Mouse (Mus musculus) gastrocnemius, adult 2 months (tissue): ENCODE measurements around the gene Capn3. TPM values are rescaled to one million over a fixed set of nuclear protein-coding genes. Genes with fewer than 3 reads are reported as not detected.

Experiments used
- DNase-seq: peaks from one replicate; pipeline ENCODE4 v3.0.0; 2022
- H3K27ac ChIP-seq: fragments of 200-600 bp; 2 replicates; pipeline ENCODE4 v1.8.1; 2022; ENCODE audit warnings: mild to moderate bottlenecking
- H3K4me3 ChIP-seq: fragments of 200-600 bp; 2 replicates; pipeline ENCODE4 v1.8.1; 2022; ENCODE audit warnings: mild to moderate bottlenecking, moderate library complexity
- CTCF ChIP-seq: fragments of 200-600 bp; IDR thresholded peaks from 2 replicates; pipeline ENCODE4 v1.8.1; 2022; ENCODE audit warnings: antibody characterized with exemption, mild to moderate bottlenecking, moderate library complexity
- intact Hi-C: fragments of 180-260 bp; cut with DNase I; formaldehyde crosslinking; loops from one replicate; pipeline ENCODE4 v1.15.1; 2025
- total RNA-seq, 2 experiments: library from RNA; stranded (reverse); gene quantifications; 2 replicates each; pipeline ENCODE4 v1.2.3; 2021

Capn3 gene
- total RNA-seq, 2 experiments from 2014 or later = 126 to 149 TPM

- TF ChIP-seq CTCF = no peak
- H3K27ac ChIP-seq = peak overlapping the region; percentile 93
- no peak for DNase-seq
- H3K4me3 ChIP-seq = peak overlapping the region; percentile 67
- intact Hi-C loops = loop anchor here (2.0 kb wide), 1 partner anchor 23 kb away; the partner anchor contains the start of gene Zfp106
Observed at GRCm38 (mm10) chr2:120539333-120539732, 83.5 kb downstream of the Capn3 start.

GRCm38 (mm10) chr2:120539778-120540208, 84.0 kb downstream of the Capn3 start:
- peak; percentile 80 for DNase-seq
- intact Hi-C loops = loop anchor here (2.0 kb wide), 1 partner anchor 23 kb away; the partner anchor contains the start of gene Zfp106
- H3K4me3 ChIP-seq = peak overlapping the region; percentile 67
- no peak for TF ChIP-seq CTCF
- peak overlapping the region; percentile 93 for H3K27ac ChIP-seq

- no peak for TF ChIP-seq CTCF
- H3K27ac ChIP-seq = no peak overlapping the region; the same call in 1 of the 2 replicates
Observed at GRCm38 (mm10) chr2:120544732-120545131, 88.9 kb downstream of the Capn3 start.

More at GRCm38 (mm10) chr2:120544732-120545131, 88.9 kb downstream of the Capn3 start:
- intact Hi-C loops = no loop called here
- no peak overlapping the region for H3K4me3 ChIP-seq
- no peak for DNase-seq

Other genes with a start within 250 kb of the Capn3 start
- gene Pla2g4e, start 210.7 kb upstream of the Capn3 start, total RNA-seq = 10 to 100 TPM; 27.8 to 31.8 TPM
- not detected for gene Pla2g4d, start 166.8 kb upstream of the Capn3 start, total RNA-seq
- gene Pla2g4f, start 141.9 kb upstream of the Capn3 start, total RNA-seq = not detected
- 10 to 100 TPM; 16.1 to 21.1 TPM for gene Vps39, start 102.9 kb upstream of the Capn3 start, total RNA-seq
- 10 to 100 TPM; 29.7 to 34.3 TPM for gene Ganc, start 52.1 kb upstream of the Capn3 start, total RNA-seq
- gene Tmem87a, start 51.9 kb upstream of the Capn3 start, total RNA-seq = 10 to 100 TPM; 31.4 to 51.8 TPM
- gene Zfp106, start 107.8 kb downstream of the Capn3 start, total RNA-seq = 100 to 1,000 TPM; 635 to 796 TPM
- gene Snap23, start 111.7 kb downstream of the Capn3 start, total RNA-seq = 10 to 100 TPM; 42.6 to 57.5 TPM
- 1 to 10 TPM; 5.7 to 8.6 TPM for gene Haus2, start 153.4 kb downstream of the Capn3 start, total RNA-seq
- 10 to 100 TPM in 1 of 2 experiments, 1 to 10 TPM in 1; 9.9 to 13.9 TPM for gene Lrrc57, start 153.5 kb downstream of the Capn3 start, total RNA-seq
- 1 to 10 TPM; 3.0 TPM for gene Stard9, start 173.1 kb downstream of the Capn3 start, total RNA-seq